Mouse (Mus musculus) cortical plate, adult 2 months (tissue): Measurements from ENCODE around the gene Nfatc2. TPM values are rescaled to one million over a fixed set of nuclear protein-coding genes. Genes with fewer than 3 reads are reported as not detected.

Experiments used
- H3K27ac ChIP-seq: fragments of 200-500 bp; 2 replicates; pipeline ENCODE4 v1.5.1; 2012; ENCODE audit warnings: low read length, control low read depth, inconsistent platforms; ENCODE audit not compliant: insufficient read depth
- H3K4me1 ChIP-seq: fragments of 200-500 bp; 2 replicates; pipeline ENCODE4 v1.6.1; 2011; ENCODE audit warnings: low read length; ENCODE audit not compliant: control insufficient read depth, insufficient read depth
- H3K4me3 ChIP-seq: fragments of 200-500 bp; 2 replicates; pipeline ENCODE4 v1.5.1; 2011; ENCODE audit warnings: mild to moderate bottlenecking, low read length, control low read depth; ENCODE audit not compliant: insufficient read depth
- CTCF ChIP-seq: fragments of 200-500 bp; IDR thresholded peaks from 2 replicates; pipeline ENCODE4 v1.5.1; 2011; ENCODE audit warnings: mild to moderate bottlenecking, control low read depth, low read length; ENCODE audit not compliant: insufficient read depth; ENCODE audit errors: extremely low read depth
- POLR2A ChIP-seq: fragments of 200-500 bp; IDR thresholded peaks from 2 replicates; pipeline ENCODE4 v1.6.1; 2011; ENCODE audit warnings: mild to moderate bottlenecking, low read length, control low read depth; ENCODE audit not compliant: insufficient read depth; ENCODE audit errors: extremely low read depth
- polyA plus RNA-seq: library from polyadenylated mRNA; depleted of rRNA; stranded (reverse); fragments of >200 nt; gene quantifications from 2 replicates; pipeline ENCODE4 v1.2.3, GENCODE M21; 2012

Gene Nfatc2
- polyA plus RNA-seq, 1 experiment = 8.0 TPM

- no peak overlapping the region for H3K27ac ChIP-seq
- H3K4me1 ChIP-seq = no peaks in the 10 kb centered on the region; the same call in 1 of the 2 replicates
- TF ChIP-seq CTCF = no peak
- no peak for TF ChIP-seq POLR2A
- no peak overlapping the region for H3K4me3 ChIP-seq
Observed at GRCm38 (mm10) chr2:168593004-168593403, 8.5 kb downstream of the Nfatc2 start.

- H3K4me3 ChIP-seq = no peak overlapping the region
- H3K27ac ChIP-seq = no peak overlapping the region
- no peak for TF ChIP-seq CTCF
- TF ChIP-seq POLR2A = no peak
- H3K4me1 ChIP-seq = no peaks in the 10 kb centered on the region; the same call in 1 of the 2 replicates
Observed at GRCm38 (mm10) chr2:168591076-168591475, 10.4 kb downstream of the Nfatc2 start.

GRCm38 (mm10) chr2:168590556-168590955 lies 10.9 kb downstream of the Nfatc2 start:
- H3K4me3 ChIP-seq = no peak overlapping the region
- TF ChIP-seq CTCF (no peak), POLR2A (no peak)
- no peak overlapping the region for H3K27ac ChIP-seq
- no peaks in the 10 kb centered on the region; the same call in 1 of the 2 replicates for H3K4me1 ChIP-seq

- 0 out of 2 replicates have a peak overlapping the region, but pooled peaks have one; percentile 1 for H3K4me3 ChIP-seq
- no peak overlapping the region for H3K27ac ChIP-seq
- no peaks in the 10 kb centered on the region; the same call in 1 of the 2 replicates for H3K4me1 ChIP-seq
- TF ChIP-seq POLR2A (no peak), CTCF (no peak)
Observed at GRCm38 (mm10) chr2:168590168-168590551, 11.3 kb downstream of the Nfatc2 start.

GRCm38 (mm10) chr2:168589368-168590167 lies 11.9 kb downstream of the Nfatc2 start:
- TF ChIP-seq CTCF = no peak
- no peak for TF ChIP-seq POLR2A
- H3K27ac ChIP-seq = no peak overlapping the region
- no peaks in the 10 kb centered on the region; the same call in 1 of the 2 replicates for H3K4me1 ChIP-seq
- 0 out of 2 replicates have a peak overlapping the region, but pooled peaks have one; percentile 1 for H3K4me3 ChIP-seq

GRCm38 (mm10) chr2:168588591-168589367 lies 12.7 kb downstream of the Nfatc2 start:
- H3K27ac ChIP-seq = no peak overlapping the region
- H3K4me3 ChIP-seq = 0 out of 2 replicates have a peak overlapping the region, but pooled peaks have one; percentile 1

GRCm38 (mm10) chr2:168587159-168587558 lies 14.3 kb downstream of the Nfatc2 start:
- Histone ChIP-seq H3K4me1 (no peaks in the 10 kb centered on the region; the same call in 1 of the 2 replicates), H3K27ac (no peak overlapping the region), H3K4me3 (no peak overlapping the region)
- TF ChIP-seq CTCF = no peak
- TF ChIP-seq POLR2A = no peak

More at GRCm38 (mm10) chr2:168588591-168589367, 12.7 kb downstream of the Nfatc2 start:
- no peaks in the 10 kb centered on the region; the same call in 1 of the 2 replicates for H3K4me1 ChIP-seq
- no peak for TF ChIP-seq CTCF
- TF ChIP-seq POLR2A = no peak

- no peaks in the 10 kb centered on the region; the same call in 1 of the 2 replicates for H3K4me1 ChIP-seq
Observed at GRCm38 (mm10) chr2:168586512-168586911, 14.9 kb downstream of the Nfatc2 start.

GRCm38 (mm10) chr2:168584857-168585256 lies 16.6 kb downstream of the Nfatc2 start:
- no peaks in the 10 kb centered on the region; the same call in 1 of the 2 replicates for H3K4me1 ChIP-seq
- TF ChIP-seq POLR2A = no peak
- no peak for TF ChIP-seq CTCF
- H3K27ac ChIP-seq = no peak overlapping the region
- H3K4me3 ChIP-seq = no peak overlapping the region

More at GRCm38 (mm10) chr2:168586512-168586911, 14.9 kb downstream of the Nfatc2 start:
- Histone ChIP-seq H3K4me3 (no peak overlapping the region), H3K27ac (no peak overlapping the region)
- TF ChIP-seq POLR2A = no peak
